Mouse (Mus musculus) spleen, postnatal 0 days (tissue): ENCODE results near the gene Pramel7. TPM values are rescaled to one million over a fixed set of nuclear protein-coding genes. Genes with fewer than 3 reads are reported as not detected.

ENCODE experiments used
- polyA plus RNA-seq: library from polyadenylated mRNA; unstranded; fragments of >200 nt; fragmentation: Nextera tagmentation; extraction: Ambion mirVana; gene quantifications from 2 replicates; pipeline ENCODE4 v1.2.1, GENCODE M21; 2015

Pramel7 gene
- not detected in 2 replicates for polyA plus RNA-seq

GRCm38 (mm10) chr2:87496993-87497392, at the start of gene Pramel7:
Gene Pramel7, minus strand, starts transcription at chr2:87497093.

GRCm38 (mm10) chr2:87545442-87545841, 48.5 kb upstream of the Pramel7 start, which contains the start of gene Olfr1128:
Gene Olfr1128, minus strand, starts transcription at chr2:87545542.

GRCm38 (mm10) chr2:87531496-87531895, 34.6 kb upstream of the Pramel7 start, which contains the start of gene Olfr153:
Gene Olfr153, plus strand, starts transcription at chr2:87531796.

GRCm38 (mm10) chr2:87506265-87506664, 9.4 kb upstream of the Pramel7 start, which contains the start of gene Pramel6:
Gene Pramel6, plus strand, starts transcription at chr2:87506565.

GRCm38 (mm10) chr2:87453662-87454061, 43.2 kb downstream of the Pramel7 start, which contains the start of gene Olfr1126:
Gene Olfr1126, plus strand, starts transcription at chr2:87453962.

Other genes with a start within 250 kb of the Pramel7 start
- not detected in 2 replicates for gene Olfr1115, start 249.1 kb downstream of the Pramel7 start, polyA plus RNA-seq
- not detected in 2 replicates for gene Olfr1116, start 229.6 kb downstream of the Pramel7 start, polyA plus RNA-seq
- gene Olfr1118, start 189.5 kb downstream of the Pramel7 start, polyA plus RNA-seq, result not detected in 2 replicates
- not detected in 2 replicates for gene Olfr1120, start 142.3 kb downstream of the Pramel7 start, polyA plus RNA-seq
- gene Olfr1121, start 127.2 kb downstream of the Pramel7 start, polyA plus RNA-seq, result not detected in 2 replicates
- gene Olfr1122, start 111.2 kb downstream of the Pramel7 start, polyA plus RNA-seq, result not detected in 2 replicates
- gene Olfr1123, start 80.5 kb downstream of the Pramel7 start, polyA plus RNA-seq, result not detected in 2 replicates
- gene Olfr1124, start 66.8 kb downstream of the Pramel7 start, polyA plus RNA-seq, result 0.05 TPM in 1 of 2 replicates, not detected in the other
- not detected in 2 replicates for gene Olfr1126, start 43.1 kb downstream of the Pramel7 start, polyA plus RNA-seq
- gene Pramel6, start 9.5 kb upstream of the Pramel7 start, polyA plus RNA-seq, result not detected in 2 replicates
- not detected in 2 replicates for gene Olfr153, start 34.7 kb upstream of the Pramel7 start, polyA plus RNA-seq
- not detected in 2 replicates for gene Olfr1128, start 48.4 kb upstream of the Pramel7 start, polyA plus RNA-seq
- gene Olfr1129, start 76.8 kb upstream of the Pramel7 start, polyA plus RNA-seq, result not detected in 2 replicates
- not detected in 2 replicates for gene Olfr1130, start 109.1 kb upstream of the Pramel7 start, polyA plus RNA-seq
- gene Olfr1131, start 130.0 kb upstream of the Pramel7 start, polyA plus RNA-seq, result not detected in 2 replicates
- not detected in 2 replicates for gene Olfr1132, start 140.4 kb upstream of the Pramel7 start, polyA plus RNA-seq
- not detected in 2 replicates for gene Olfr1133, start 150.3 kb upstream of the Pramel7 start, polyA plus RNA-seq
- gene Olfr1134, start 161.4 kb upstream of the Pramel7 start, polyA plus RNA-seq, result not detected in 2 replicates
- gene Olfr1135, start 176.6 kb upstream of the Pramel7 start, polyA plus RNA-seq, result not detected in 2 replicates
- gene Olfr1136, start 196.9 kb upstream of the Pramel7 start, polyA plus RNA-seq, result not detected in 2 replicates
- gene Olfr1137, start 216.1 kb upstream of the Pramel7 start, polyA plus RNA-seq, result not detected in 2 replicates
- not detected in 2 replicates for gene Olfr1138, start 242.9 kb upstream of the Pramel7 start, polyA plus RNA-seq
- not detected in 2 replicates for gene Olfr1140, start 246.7 kb upstream of the Pramel7 start, polyA plus RNA-seq